Mouse (Mus musculus) kidney, adult 2 months (tissue): ENCODE measurements around the gene Gm47791. TPM values are rescaled to one million over a fixed set of nuclear protein-coding genes. Genes with fewer than 3 reads are reported as not detected.

ENCODE experiments used
- DNase-seq: peaks from one replicate; pipeline ENCODE4 v3.0.0; 2021
- H3K27ac ChIP-seq: fragments of 200-500 bp; 2 replicates; pipeline ENCODE4 v1.5.1; 2012; ENCODE audit warnings: low read depth, low read length, control low read depth, inconsistent platforms; ENCODE audit not compliant: insufficient read depth
- H3K27me3 ChIP-seq: fragments of 200-500 bp; replicated peaks from 2 replicates; pipeline ENCODE4 v1.6.1; 2012; ENCODE audit warnings: mild to moderate bottlenecking, moderate library complexity, low read length, inconsistent platforms; ENCODE audit not compliant: control insufficient read depth, insufficient read depth
- H3K36me3 ChIP-seq: fragments of 200-500 bp; 2 replicates; pipeline ENCODE4 v1.6.1; 2012; ENCODE audit warnings: mild to moderate bottlenecking, moderate library complexity, low read length, inconsistent platforms; ENCODE audit not compliant: control insufficient read depth, insufficient read depth
- H3K4me1 ChIP-seq: fragments of 200-500 bp; 2 replicates; pipeline ENCODE4 v1.6.1; 2011; ENCODE audit warnings: low read length; ENCODE audit not compliant: control insufficient read depth, insufficient read depth
- H3K4me3 ChIP-seq: fragments of 200-500 bp; 2 replicates; pipeline ENCODE4 v1.5.1; 2011; ENCODE audit warnings: mild to moderate bottlenecking, low read depth, low read length, control low read depth; ENCODE audit not compliant: insufficient read depth
- CTCF ChIP-seq: fragments of 200-500 bp; conservative IDR thresholded peaks from 2 replicates; pipeline ENCODE4 v1.5.1; 2011; ENCODE audit warnings: low read depth, mild to moderate bottlenecking, control low read depth, low read length, moderate library complexity, mixed read lengths; ENCODE audit not compliant: insufficient read depth, insufficient read length
- POLR2A ChIP-seq: fragments of 200-500 bp; IDR thresholded peaks from one replicate; pipeline ENCODE4 v1.6.1; 2011; ENCODE audit warnings: low read depth, low read length, control low read depth
- WGBS: fragments of 180-500 bp; shearing (Covaris S2); methylation state at CpG from one replicate; pipeline ENCODE4 v1.1.7; 2018; 5-methylcytosine and 5-hydroxymethylcytosine counted together
- polyA plus RNA-seq: library from polyadenylated mRNA; depleted of rRNA; stranded (reverse); fragments of >200 nt; gene quantifications from 2 replicates; pipeline ENCODE4 v1.2.3, GENCODE M21; 2012

Gene Gm47791
- polyA plus RNA-seq, 1 experiment: not detected

DNA sequence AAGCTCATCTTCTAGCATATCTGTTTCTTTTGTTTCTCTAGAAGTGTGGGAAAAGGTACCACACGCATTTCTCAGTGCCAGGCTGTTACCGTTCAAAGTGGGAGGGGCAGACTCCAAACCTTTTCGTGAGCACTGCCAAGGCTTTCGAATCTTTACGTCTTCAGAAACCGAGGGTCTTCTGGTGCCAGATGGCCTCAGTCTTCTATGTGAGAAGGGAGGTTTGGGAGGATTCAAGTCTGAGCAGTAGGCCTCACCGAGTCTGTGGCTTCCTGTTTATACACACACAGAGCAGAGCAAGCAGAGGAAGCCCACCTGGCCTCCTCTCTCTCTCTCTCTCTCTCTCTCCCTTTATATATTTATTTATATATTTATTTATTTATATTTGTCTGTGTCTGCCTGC is 36.2 kb upstream of the Gm47791 start:
- H3K27ac ChIP-seq: no peak overlapping the region

GRCm38 (mm10) chr1:82806391-82806790 is 35.3 kb upstream of the Gm47791 start:
- no peaks in the 10 kb centered on the region for H3K36me3 ChIP-seq
- H3K27ac ChIP-seq: no peak overlapping the region
- TF ChIP-seq POLR2A (no peak), CTCF (no peak)
- 73% methylated on average over 8 of the region's 8 CpGs for WGBS
- H3K27me3 ChIP-seq: no peaks in the 10 kb centered on the region
- H3K4me3 ChIP-seq: no peak overlapping the region
- H3K4me1 ChIP-seq: no peaks in the 10 kb centered on the region; the same call in 1 of the 2 replicates
- peak; percentile 15 for DNase-seq

More for the DNA sequence above, 36.2 kb upstream of the Gm47791 start:
- TF ChIP-seq POLR2A: no peak
- TF ChIP-seq CTCF: no peak
- no peak for DNase-seq
- WGBS: 84% methylated on average over 7 of the region's 7 CpGs
- H3K36me3 ChIP-seq: no peaks in the 10 kb centered on the region
- H3K4me1 ChIP-seq: no peaks in the 10 kb centered on the region; the same call in 1 of the 2 replicates
- H3K4me3 ChIP-seq: no peak overlapping the region
- H3K27me3 ChIP-seq: no peaks in the 10 kb centered on the region

- H3K36me3 ChIP-seq: no peaks in the 10 kb centered on the region
- WGBS: 96% methylated on average over 1 of the region's 1 CpGs
- no peak for DNase-seq
- H3K27ac ChIP-seq: no peak overlapping the region
- TF ChIP-seq POLR2A (no peak), CTCF (no peak)
- H3K4me1 ChIP-seq: no peaks in the 10 kb centered on the region; the same call in 1 of the 2 replicates
- no peaks in the 10 kb centered on the region for H3K27me3 ChIP-seq
- no peak overlapping the region for H3K4me3 ChIP-seq
Observed at GRCm38 (mm10) chr1:82804059-82804458, 33.0 kb upstream of the Gm47791 start.

DNA sequence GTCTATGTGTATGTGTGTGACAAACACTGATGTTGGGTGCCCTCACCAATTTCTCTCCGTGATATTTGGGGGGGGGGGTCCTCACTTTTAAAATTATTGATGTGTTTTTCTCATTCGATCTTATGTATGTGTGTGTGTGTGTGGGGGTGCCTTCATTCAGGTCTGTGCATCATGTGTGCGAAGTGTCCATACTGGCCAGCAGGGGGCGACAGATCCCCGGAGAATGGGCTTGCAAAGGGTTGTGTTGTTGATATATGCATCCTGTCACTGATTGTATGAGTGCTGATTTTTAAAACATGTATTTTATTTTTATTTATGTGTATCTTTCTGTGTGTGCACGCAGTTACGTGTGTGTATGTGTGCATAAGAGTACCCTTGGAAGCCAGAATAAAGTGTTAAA is 32.6 kb upstream of the Gm47791 start:
- WGBS: 83% methylated on average over 7 of the region's 7 CpGs
- no peaks in the 10 kb centered on the region for H3K27me3 ChIP-seq
- DNase-seq: no peak
- TF ChIP-seq POLR2A (no peak), CTCF (peak; percentile 68)
- H3K27ac ChIP-seq: no peak overlapping the region
- H3K4me3 ChIP-seq: no peak overlapping the region
- no peaks in the 10 kb centered on the region for H3K36me3 ChIP-seq
- H3K4me1 ChIP-seq: no peaks in the 10 kb centered on the region; the same call in 1 of the 2 replicates

- TF ChIP-seq POLR2A: no peak
- TF ChIP-seq CTCF: no peak
- WGBS: 76% methylated on average over 12 of the region's 12 CpGs
- Histone ChIP-seq H3K27ac (no peak overlapping the region), H3K36me3 (no peaks in the 10 kb centered on the region), H3K4me3 (no peak overlapping the region), H3K4me1 (no peaks in the 10 kb centered on the region), H3K27me3 (no peaks in the 10 kb centered on the region)
- DNase-seq: no peak
Observed at GRCm38 (mm10) chr1:82801105-82801783, 30.2 kb upstream of the Gm47791 start.

- no peak overlapping the region for H3K4me3 ChIP-seq
- H3K4me1 ChIP-seq: no peaks in the 10 kb centered on the region
- H3K27me3 ChIP-seq: no peaks in the 10 kb centered on the region
- TF ChIP-seq POLR2A (no peak), CTCF (no peak)
- no peak overlapping the region for H3K27ac ChIP-seq
- WGBS: 65% methylated on average over 4 of the region's 4 CpGs
- H3K36me3 ChIP-seq: no peaks in the 10 kb centered on the region
- DNase-seq: no peak
Observed at GRCm38 (mm10) chr1:82798922-82799321, 27.9 kb upstream of the Gm47791 start.

- WGBS: 26% methylated on average over 5 of the region's 5 CpGs
- no peak for TF ChIP-seq POLR2A
- H3K36me3 ChIP-seq: no peaks in the 10 kb centered on the region
- H3K27ac ChIP-seq: no peak overlapping the region
- H3K27me3 ChIP-seq: no peaks in the 10 kb centered on the region
- no peaks in the 10 kb centered on the region for H3K4me1 ChIP-seq
- DNase-seq: peak; percentile 57
- no peak overlapping the region for H3K4me3 ChIP-seq
Observed at GRCm38 (mm10) chr1:82798304-82798703, 27.3 kb upstream of the Gm47791 start.

- no peak for TF ChIP-seq CTCF
- no peak for TF ChIP-seq POLR2A
- Histone ChIP-seq H3K27ac (no peak overlapping the region), H3K27me3 (no peaks in the 10 kb centered on the region), H3K36me3 (no peaks in the 10 kb centered on the region), H3K4me1 (no peaks in the 10 kb centered on the region), H3K4me3 (no peak overlapping the region)
- WGBS: 98% methylated on average over 4 of the region's 4 CpGs
- no peak for DNase-seq
Observed at GRCm38 (mm10) chr1:82797088-82797487, 26.0 kb upstream of the Gm47791 start.
